Mouse (Mus musculus) hindbrain, embryonic 16.5 days (tissue): ENCODE measurements around the gene Galnt6. TPM values are rescaled to one million over a fixed set of nuclear protein-coding genes. Genes with fewer than 3 reads are reported as not detected.

Experiments
- ATAC-seq: fragments of 200-750 bp; cut with Nextera tagmentation; 2 replicates; pipeline ENCODE4 v1.8.0; 2017; ENCODE audit warnings: moderate TSS enrichment, moderate library complexity
- H3K27ac ChIP-seq: fragments of 300-500 bp; sonication (generic); 2 replicates; pipeline ENCODE4 v1.5.1; 2014; ENCODE audit warnings: low read depth, mild to moderate bottlenecking, control low read depth, low read length, moderate library complexity
- H3K27me3 ChIP-seq: fragments of 300-500 bp; sonication (generic); replicated peaks from 2 replicates; pipeline ENCODE4 v1.6.1; 2014; ENCODE audit warnings: low read length; ENCODE audit not compliant: control insufficient read depth, insufficient read depth
- H3K36me3 ChIP-seq: fragments of 300-500 bp; sonication (generic); 2 replicates; pipeline ENCODE4 v1.6.1; 2014; ENCODE audit warnings: mild to moderate bottlenecking, low read length, moderate library complexity, mixed read lengths; ENCODE audit not compliant: control insufficient read depth, insufficient read depth
- H3K4me1 ChIP-seq: fragments of 300-500 bp; sonication (generic); 2 replicates; pipeline ENCODE4 v1.6.1; 2014; ENCODE audit warnings: low read depth, low read length; ENCODE audit not compliant: control insufficient read depth, insufficient read depth
- H3K4me2 ChIP-seq: fragments of 300-500 bp; sonication (generic); 2 replicates; pipeline ENCODE4 v1.6.1; 2014; ENCODE audit warnings: mild to moderate bottlenecking, low read length, control low read depth, moderate library complexity
- H3K4me3 ChIP-seq: fragments of 300-500 bp; sonication (generic); 2 replicates; pipeline ENCODE4 v1.5.1; 2014; ENCODE audit warnings: mild to moderate bottlenecking, low read length, control low read depth, moderate library complexity
- H3K9ac ChIP-seq: fragments of 300-500 bp; sonication (generic); 2 replicates; pipeline ENCODE4 v1.6.1; 2014; ENCODE audit warnings: low read depth, mild to moderate bottlenecking, control low read depth, low read length, moderate library complexity
- H3K9me3 ChIP-seq: fragments of 300-500 bp; sonication (generic); 2 replicates; pipeline ENCODE4 v1.6.1; 2014; ENCODE audit warnings: mild to moderate bottlenecking, low read length, moderate library complexity; ENCODE audit not compliant: control insufficient read depth
- WGBS: fragments of 180-500 bp; shearing (Covaris S2); extraction: QIAGEN DNeasy Blood & Tissue Kit; methylation state at CpG from one replicate; pipeline ENCODE4 v1.1.7; 2014; 5-methylcytosine and 5-hydroxymethylcytosine counted together
- polyA plus RNA-seq: library from polyadenylated mRNA; unstranded; fragments of >200 nt; fragmentation: Nextera tagmentation; extraction: Ambion mirVana; gene quantifications from 2 replicates; pipeline ENCODE4 v1.2.1, GENCODE M21; 2015

Galnt6 gene
- polyA plus RNA-seq, 1 experiment from 2014 or later, result 0.30 TPM

- no peak overlapping the region for H3K27ac ChIP-seq
- no peaks in the 10 kb centered on the region for H3K27me3 ChIP-seq
- H3K9me3 ChIP-seq, result no peaks in the 10 kb centered on the region
- no peak for ATAC-seq
- H3K9ac ChIP-seq, result no peak overlapping the region
- no peak overlapping the region for H3K4me2 ChIP-seq
- WGBS, result 84% methylated on average over 11 of the region's 11 CpGs
- H3K4me3 ChIP-seq, result no peak overlapping the region
- H3K36me3 ChIP-seq, result no peaks in the 10 kb centered on the region
- no peaks in the 10 kb centered on the region for H3K4me1 ChIP-seq
These were observed 10.6 kb downstream of the Galnt6 start for GRCm38 (mm10) chr15:100718572-100718971.

- Histone ChIP-seq H3K4me3 (no peak overlapping the region), H3K9me3 (no peaks in the 10 kb centered on the region), H3K36me3 (no peaks in the 10 kb centered on the region), H3K27me3 (no peaks in the 10 kb centered on the region), H3K9ac (no peak overlapping the region), H3K27ac (no peak overlapping the region), H3K4me2 (no peak overlapping the region), H3K4me1 (no peaks in the 10 kb centered on the region)
- no peak for ATAC-seq
- 85% methylated on average over 6 of the region's 6 CpGs for WGBS
These were observed 11.2 kb downstream of the Galnt6 start for GRCm38 (mm10) chr15:100717933-100718332.

- Histone ChIP-seq H3K9me3 (no peaks in the 10 kb centered on the region), H3K36me3 (no peaks in the 10 kb centered on the region), H3K27ac (no peak overlapping the region), H3K4me2 (no peak overlapping the region), H3K9ac (no peak overlapping the region), H3K27me3 (no peaks in the 10 kb centered on the region), H3K4me3 (no peak overlapping the region), H3K4me1 (no peaks in the 10 kb centered on the region)
- no peak for ATAC-seq
- 66% methylated on average over 9 of the region's 9 CpGs for WGBS
These were observed 13.7 kb downstream of the Galnt6 start for GRCm38 (mm10) chr15:100715399-100715993.

- no peaks in the 10 kb centered on the region for H3K4me1 ChIP-seq
- no peak overlapping the region for H3K9ac ChIP-seq
- ATAC-seq, result no peak
- WGBS, result 91% methylated on average over 8 of the region's 8 CpGs
- H3K27ac ChIP-seq, result no peak overlapping the region
- no peak overlapping the region for H3K4me2 ChIP-seq
- H3K27me3 ChIP-seq, result no peaks in the 10 kb centered on the region
- H3K9me3 ChIP-seq, result no peaks in the 10 kb centered on the region
- H3K4me3 ChIP-seq, result no peak overlapping the region
- no peaks in the 10 kb centered on the region for H3K36me3 ChIP-seq
These were observed 14.7 kb downstream of the Galnt6 start for GRCm38 (mm10) chr15:100714470-100714869.

GRCm38 (mm10) chr15:100710838-100711237 is 18.3 kb downstream of the Galnt6 start:
- no peak overlapping the region for H3K4me2 ChIP-seq
- H3K27ac ChIP-seq, result no peak overlapping the region
- no peak overlapping the region for H3K4me3 ChIP-seq
- no peaks in the 10 kb centered on the region for H3K36me3 ChIP-seq
- H3K27me3 ChIP-seq, result no peaks in the 10 kb centered on the region
- no peak for ATAC-seq
- WGBS, result 52% methylated on average over 6 of the region's 6 CpGs
- H3K4me1 ChIP-seq, result no peaks in the 10 kb centered on the region
- H3K9me3 ChIP-seq, result no peaks in the 10 kb centered on the region
- H3K9ac ChIP-seq, result no peak overlapping the region

GRCm38 (mm10) chr15:100708433-100709078 is 20.6 kb downstream of the Galnt6 start:
- Histone ChIP-seq H3K36me3 (no peaks in the 10 kb centered on the region), H3K4me3 (no peak overlapping the region), H3K27me3 (peaks cover 6% of the 10 kb centered on the region; the same call in 1 of the 2 replicates), H3K9me3 (no peaks in the 10 kb centered on the region), H3K27ac (no peak overlapping the region), H3K4me1 (peaks cover 4% of the 10 kb centered on the region; the same call in 1 of the 2 replicates), H3K9ac (no peak overlapping the region), H3K4me2 (no peak overlapping the region)
- ATAC-seq, result no peak
- 82% methylated on average over 8 of the region's 8 CpGs for WGBS

GRCm38 (mm10) chr15:100706226-100706625 is 22.9 kb downstream of the Galnt6 start:
- 73% methylated on average over 8 of the region's 8 CpGs for WGBS

GRCm38 (mm10) chr15:100705376-100705775 is 23.8 kb downstream of the Galnt6 start:
- peaks cover 6% of the 10 kb centered on the region; the same call in 1 of the 2 replicates for H3K27me3 ChIP-seq
- peaks cover 4% of the 10 kb centered on the region; the same call in 1 of the 2 replicates for H3K4me1 ChIP-seq
- H3K9me3 ChIP-seq, result no peaks in the 10 kb centered on the region
- no peak overlapping the region for H3K4me2 ChIP-seq
- WGBS, result 93% methylated on average over 1 of the region's 1 CpGs
- H3K4me3 ChIP-seq, result no peak overlapping the region
- no peak overlapping the region for H3K9ac ChIP-seq
- H3K36me3 ChIP-seq, result no peaks in the 10 kb centered on the region
- no peak for ATAC-seq
- H3K27ac ChIP-seq, result no peak overlapping the region

More at GRCm38 (mm10) chr15:100706226-100706625, 22.9 kb downstream of the Galnt6 start:
- no peak overlapping the region for H3K4me2 ChIP-seq
- H3K4me3 ChIP-seq, result no peak overlapping the region
- H3K27ac ChIP-seq, result no peak overlapping the region
- peaks cover 4% of the 10 kb centered on the region; the same call in 1 of the 2 replicates for H3K4me1 ChIP-seq
- H3K9me3 ChIP-seq, result no peaks in the 10 kb centered on the region
- no peaks in the 10 kb centered on the region for H3K36me3 ChIP-seq
- H3K9ac ChIP-seq, result no peak overlapping the region
- H3K27me3 ChIP-seq, result peaks cover 6% of the 10 kb centered on the region; the same call in 1 of the 2 replicates
- ATAC-seq, result no peak

- Histone ChIP-seq H3K27me3 (peaks cover 6% of the 10 kb centered on the region; the same call in 1 of the 2 replicates), H3K4me1 (peaks cover 4% of the 10 kb centered on the region; the same call in 1 of the 2 replicates), H3K9me3 (no peaks in the 10 kb centered on the region), H3K4me2 (peak overlapping the region; percentile 26), H3K4me3 (no peak overlapping the region), H3K36me3 (no peaks in the 10 kb centered on the region), H3K27ac (no peak overlapping the region), H3K9ac (peak overlapping the region; percentile 11; the same call in 1 of the 2 replicates)
- no peak for ATAC-seq
- 10% methylated on average over 16 of the region's 17 CpGs for WGBS
These were observed 25.3 kb downstream of the Galnt6 start for GRCm38 (mm10) chr15:100703913-100704312.
